Mouse (Mus musculus) midbrain, embryonic 16.5 days (tissue): ENCODE measurements around the gene Lztr1. TPM values are rescaled to one million over a fixed set of nuclear protein-coding genes. Genes with fewer than 3 reads are reported as not detected.
"Not testable (repeated sequence)": the region's sequence is repeated elsewhere in the genome, so short reads cannot be mapped to it uniquely, and the experiment has no call there.

ENCODE experiments used
- ATAC-seq: fragments of 200-750 bp; cut with Nextera tagmentation; 2 replicates; pipeline ENCODE4 v1.8.0; 2017; ENCODE audit warnings: moderate TSS enrichment
- H3K27ac ChIP-seq: fragments of 300-500 bp; sonication (generic); 2 replicates; pipeline ENCODE4 v1.5.1; 2014; ENCODE audit warnings: mild to moderate bottlenecking, low read length, mixed read lengths
- H3K27me3 ChIP-seq: fragments of 300-500 bp; sonication (generic); 2 replicates; pipeline ENCODE4 v1.6.1; 2014; ENCODE audit warnings: low read depth, low read length, mixed read lengths; ENCODE audit not compliant: control insufficient read depth, insufficient read depth
- H3K36me3 ChIP-seq: fragments of 300-500 bp; sonication (generic); 2 replicates; pipeline ENCODE4 v1.6.1; 2014; ENCODE audit warnings: mild to moderate bottlenecking, low read length, moderate library complexity, mixed read lengths; ENCODE audit not compliant: control insufficient read depth, insufficient read depth
- H3K4me1 ChIP-seq: fragments of 300-500 bp; sonication (generic); 2 replicates; pipeline ENCODE4 v1.6.1; 2014; ENCODE audit warnings: mild to moderate bottlenecking, low read length, mixed read lengths; ENCODE audit not compliant: control insufficient read depth, insufficient read depth
- H3K4me2 ChIP-seq: fragments of 300-500 bp; sonication (generic); 2 replicates; pipeline ENCODE4 v1.6.1; 2014; ENCODE audit warnings: mild to moderate bottlenecking, low read length, mixed read lengths
- H3K4me3 ChIP-seq: fragments of 300-500 bp; sonication (generic); 2 replicates; pipeline ENCODE4 v1.5.1; 2014; ENCODE audit warnings: low read depth, mild to moderate bottlenecking, low read length, moderate library complexity, mixed read lengths
- H3K9ac ChIP-seq: fragments of 300-500 bp; sonication (generic); 2 replicates; pipeline ENCODE4 v1.6.1; 2014; ENCODE audit warnings: low read depth, low read length, mixed read lengths
- H3K9me3 ChIP-seq: fragments of 300-500 bp; sonication (generic); replicated peaks from 2 replicates; pipeline ENCODE4 v1.6.1; 2014; ENCODE audit warnings: mild to moderate bottlenecking, low read length, mixed read lengths; ENCODE audit not compliant: control insufficient read depth, poor library complexity, severe bottlenecking
- WGBS: fragments of 180-500 bp; shearing (Covaris S2); extraction: QIAGEN DNeasy Blood & Tissue Kit; methylation state at CpG from one replicate; pipeline ENCODE4 v1.1.7; 2014; 5-methylcytosine and 5-hydroxymethylcytosine counted together
- polyA plus RNA-seq: library from polyadenylated mRNA; unstranded; fragments of >200 nt; fragmentation: Nextera tagmentation; extraction: Ambion mirVana; gene quantifications from 2 replicates; pipeline ENCODE4 v1.2.1, GENCODE M21; 2015

The Lztr1 gene
- polyA plus RNA-seq, 1 experiment from 2014 or later = 151 TPM

- Histone ChIP-seq H3K36me3 (no peaks in the 10 kb centered on the region), H3K9ac (no peak overlapping the region), H3K27ac (peak overlapping the region; percentile 49; the same call in 1 of the 2 replicates), H3K4me3 (no peak overlapping the region), H3K4me1 (peaks cover 4% of the 10 kb centered on the region; the same call in 1 of the 2 replicates), H3K9me3 (no peaks in the 10 kb centered on the region), H3K4me2 (no peak overlapping the region), H3K27me3 (no peaks in the 10 kb centered on the region; the same call in 1 of the 2 replicates)
- ATAC-seq = no peak
- WGBS = 57% methylated on average over 2 of the region's 2 CpGs
These were observed 11.8 kb upstream of the Lztr1 start for GRCm38 (mm10) chr16:17496499-17497305.

DNA sequence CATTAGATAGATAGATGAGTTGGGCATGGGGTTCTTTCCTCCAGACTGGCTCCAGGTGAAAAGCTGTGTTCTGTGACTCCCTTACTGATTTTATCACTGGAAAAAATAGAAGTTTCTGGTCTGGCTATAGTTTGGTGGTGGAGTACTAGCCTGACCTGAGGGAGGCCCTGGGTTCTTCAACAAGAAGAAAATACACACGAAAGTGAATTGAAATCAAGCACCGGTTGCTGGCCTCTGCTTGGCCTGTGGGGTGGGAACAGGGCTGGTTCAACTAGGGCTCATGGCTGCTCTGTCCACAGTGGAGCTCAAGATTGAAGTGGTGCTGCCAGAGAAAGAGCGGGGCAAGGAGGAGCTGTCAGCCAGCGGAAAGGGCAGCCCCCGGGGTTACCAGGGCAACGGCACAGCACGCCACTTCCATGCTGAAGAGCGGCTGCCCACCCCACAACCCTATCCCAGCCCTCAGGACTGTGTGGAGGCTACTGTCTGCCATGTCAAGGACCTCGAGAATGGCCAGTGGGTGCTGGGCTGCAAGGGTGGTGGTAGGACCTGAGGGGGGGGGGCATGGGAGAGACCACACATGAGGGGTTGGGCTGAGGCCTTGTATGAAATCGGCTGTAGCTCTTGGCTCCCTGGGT lies 9.1 kb upstream of the Lztr1 start:
- no peaks in the 10 kb centered on the region for H3K36me3 ChIP-seq
- peaks cover 4% of the 10 kb centered on the region; the same call in 1 of the 2 replicates for H3K4me1 ChIP-seq
- peak overlapping the region; percentile 16; the same call in 1 of the 2 replicates for H3K4me2 ChIP-seq
- H3K27ac ChIP-seq = no peak overlapping the region
- no peaks in the 10 kb centered on the region for H3K9me3 ChIP-seq
- no peaks in the 10 kb centered on the region for H3K27me3 ChIP-seq
- no peak overlapping the region for H3K9ac ChIP-seq
- no peak overlapping the region for H3K4me3 ChIP-seq
- WGBS = 12% methylated on average over 10 of the region's 10 CpGs
- peak; percentile 84 for ATAC-seq

- no peaks in the 10 kb centered on the region for H3K27me3 ChIP-seq
- 87% methylated on average over 4 of the region's 4 CpGs for WGBS
- H3K9ac ChIP-seq = no peak overlapping the region
These were observed 5.8 kb upstream of the Lztr1 start for GRCm38 (mm10) chr16:17502681-17503080.

GRCm38 (mm10) chr16:17507018-17507552 lies 1.4 kb upstream of the Lztr1 start:
- H3K4me1 ChIP-seq = peaks cover 15% of the 10 kb centered on the region
- H3K4me3 ChIP-seq = no peak overlapping the region
- WGBS = 84% methylated on average over 5 of the region's 5 CpGs
- ATAC-seq = no peak
- H3K9me3 ChIP-seq = no peaks in the 10 kb centered on the region
- no peak overlapping the region for H3K27ac ChIP-seq
- no peak overlapping the region for H3K9ac ChIP-seq
- peaks cover 3% of the 10 kb centered on the region; the same call in 1 of the 2 replicates for H3K36me3 ChIP-seq
- no peak overlapping the region for H3K4me2 ChIP-seq
- no peaks in the 10 kb centered on the region for H3K27me3 ChIP-seq

More at GRCm38 (mm10) chr16:17502681-17503080, 5.8 kb upstream of the Lztr1 start:
- Histone ChIP-seq H3K27ac (no peak overlapping the region), H3K36me3 (no peaks in the 10 kb centered on the region), H3K4me3 (no peak overlapping the region), H3K4me2 (no peak overlapping the region), H3K9me3 (no peaks in the 10 kb centered on the region), H3K4me1 (no peaks in the 10 kb centered on the region)
- no peak for ATAC-seq

- peak overlapping the region; percentile 94 for H3K4me2 ChIP-seq
- peaks cover 15% of the 10 kb centered on the region for H3K4me1 ChIP-seq
- peak overlapping the region; percentile 83 for H3K4me3 ChIP-seq
- not testable (repeated sequence) for H3K9me3 ChIP-seq, H3K27me3 ChIP-seq, H3K36me3 ChIP-seq
- ATAC-seq = peak; percentile 2
- peak overlapping the region; percentile 86 for H3K9ac ChIP-seq
- H3K27ac ChIP-seq = peak overlapping the region; percentile 96
- 42% methylated on average over 2 of the region's 3 CpGs for WGBS
These were observed 457 bp upstream of the Lztr1 start for GRCm38 (mm10) chr16:17508031-17508430.

- peaks cover 8% of the 10 kb centered on the region for H3K36me3 ChIP-seq
- H3K9me3 ChIP-seq = no peaks in the 10 kb centered on the region
- no peaks in the 10 kb centered on the region for H3K27me3 ChIP-seq
- H3K4me3 ChIP-seq = peak overlapping the region; percentile 83
- peaks cover 15% of the 10 kb centered on the region for H3K4me1 ChIP-seq
- peak overlapping the region; percentile 94 for H3K4me2 ChIP-seq
- ATAC-seq = no peak; the same call in 1 of the 2 replicates
- H3K9ac ChIP-seq = peak overlapping the region; percentile 86
- WGBS = 8% methylated on average over 9 of the region's 9 CpGs
- peak overlapping the region; percentile 96 for H3K27ac ChIP-seq
These were observed 731 bp downstream of the Lztr1 start for GRCm38 (mm10) chr16:17509240-17509597.

DNA sequence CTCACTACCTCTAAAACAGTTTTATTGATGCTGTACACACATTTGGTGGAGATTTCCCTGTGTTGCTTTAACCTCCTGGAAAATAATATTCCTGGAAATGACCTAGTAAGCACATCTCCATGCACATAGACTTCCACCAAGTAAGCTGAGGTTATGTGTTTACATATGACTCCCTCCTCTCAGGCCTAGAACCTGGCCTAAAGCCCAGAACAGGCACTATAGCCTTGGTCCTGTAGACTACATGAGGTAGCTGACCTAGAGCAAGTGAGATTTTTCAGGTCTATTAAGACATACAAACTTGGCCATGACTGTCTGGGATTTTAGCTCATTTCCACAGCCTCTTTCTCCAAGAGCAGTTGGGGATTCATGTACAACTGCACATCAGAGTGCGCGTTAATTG lies 1.7 kb downstream of the Lztr1 start:
- H3K9ac ChIP-seq = no peak overlapping the region
- peaks cover 9% of the 10 kb centered on the region for H3K36me3 ChIP-seq
- 98% methylated on average over 2 of the region's 2 CpGs for WGBS
- H3K4me3 ChIP-seq = no peak overlapping the region
- no peak for ATAC-seq
- no peak overlapping the region for H3K27ac ChIP-seq
- peaks cover 15% of the 10 kb centered on the region for H3K4me1 ChIP-seq
- H3K9me3 ChIP-seq = no peaks in the 10 kb centered on the region
- H3K27me3 ChIP-seq = no peaks in the 10 kb centered on the region
- H3K4me2 ChIP-seq = peak overlapping the region; percentile 94

DNA sequence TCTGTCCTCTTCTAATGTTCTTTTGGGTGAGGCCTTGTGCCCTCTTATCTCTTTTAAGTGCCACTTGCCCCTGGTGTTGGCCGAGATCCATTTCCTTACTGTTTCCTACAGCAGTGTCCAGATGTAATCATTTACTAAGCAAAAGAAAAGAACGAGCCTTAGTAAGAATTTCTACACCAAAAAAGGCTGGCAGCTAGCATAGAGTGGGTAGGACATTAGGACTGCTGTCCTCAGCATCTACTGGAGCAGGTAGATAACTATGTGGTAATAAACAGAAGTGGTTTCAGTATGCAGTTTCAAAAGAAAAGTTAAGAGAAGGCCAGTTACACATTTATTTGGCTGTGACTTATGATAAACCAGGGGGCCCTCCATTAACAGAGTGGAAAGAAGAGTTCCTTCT lies 2.2 kb downstream of the Lztr1 start:
- H3K4me2 ChIP-seq = no peak overlapping the region
- no peaks in the 10 kb centered on the region for H3K9me3 ChIP-seq
- no peaks in the 10 kb centered on the region for H3K27me3 ChIP-seq
- 94% methylated on average over 2 of the region's 2 CpGs for WGBS
- ATAC-seq = no peak
- H3K4me1 ChIP-seq = peaks cover 15% of the 10 kb centered on the region
- peaks cover 12% of the 10 kb centered on the region for H3K36me3 ChIP-seq
- no peak overlapping the region for H3K4me3 ChIP-seq
- H3K9ac ChIP-seq = no peak overlapping the region
- H3K27ac ChIP-seq = no peak overlapping the region

DNA sequence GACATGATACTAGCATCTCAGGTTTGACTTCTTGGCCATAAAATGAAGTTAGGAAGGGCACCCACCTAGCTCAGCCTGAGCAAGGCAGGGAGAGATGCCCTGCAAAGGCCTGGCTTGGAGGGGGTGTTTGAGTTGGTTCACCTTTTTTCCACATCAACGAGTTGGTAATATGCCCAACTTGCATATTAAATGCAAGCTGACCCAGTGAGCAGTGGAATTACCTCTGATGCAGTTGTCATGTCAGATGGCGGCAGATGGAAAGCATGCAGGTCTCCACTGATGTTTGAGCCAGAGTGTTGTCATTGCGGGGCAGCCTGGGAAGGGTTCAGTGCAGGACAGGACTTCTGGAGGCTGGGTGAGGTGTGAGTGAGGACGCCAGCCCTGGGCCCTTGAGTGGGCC lies 2.9 kb downstream of the Lztr1 start:
- H3K27me3 ChIP-seq = no peaks in the 10 kb centered on the region
- WGBS = 94% methylated on average over 4 of the region's 4 CpGs
- no peaks in the 10 kb centered on the region for H3K9me3 ChIP-seq
- H3K9ac ChIP-seq = no peak overlapping the region
- H3K36me3 ChIP-seq = peaks cover 19% of the 10 kb centered on the region
- H3K4me3 ChIP-seq = no peak overlapping the region
- peaks cover 15% of the 10 kb centered on the region for H3K4me1 ChIP-seq
- no peak overlapping the region for H3K27ac ChIP-seq
- no peak overlapping the region for H3K4me2 ChIP-seq
- ATAC-seq = no peak
